ENCODE assay signal across 22 mouse cellular contexts in genomic region chr17:84515901-84516300, GRCm38 (mm10). TPM values are rescaled to one million over a fixed set of nuclear protein-coding genes. Genes with fewer than 3 reads are reported as not detected.
DNase-seq lines count a peak whose midpoint lies in the region; ATAC-seq lines count a peak whose summit lies in the region.
"Had no signal": no experiment of that assay in that cellular context is flagged by ENCODE, and none has a peak within 500 bp of the region (broad histone marks: within the 10 kb centered on the region; RNA-seq: fewer than 3 reads in every experiment).

No protein-coding gene starts in this region.

- no peak overlapping the region for H3K9ac ChIP-seq in midbrain, embryonic 11.5 days (ENCODE audit: low read length)
- H3K9ac ChIP-seq in midbrain, embryonic 13.5 days (replicated peaks), result no peak overlapping the region

- H3K4me2 ChIP-seq in midbrain, embryonic 11.5 days, result no peak overlapping the region
- H3K4me2 ChIP-seq in midbrain, embryonic 13.5 days (replicated peaks), result no peak overlapping the region

- H3K27me3 ChIP-seq in heart, embryonic 10.5 days (ENCODE audit: insufficient read depth, poor library complexity, severe bottlenecking), result 0 out of 2 replicates have a peak, but pooled peaks cover 4% of the 10 kb centered on the region
- no peaks in the 10 kb centered on the region for H3K27me3 ChIP-seq in midbrain, embryonic 11.5 days (ENCODE audit: control insufficient read depth, insufficient read depth, low read length)
- peaks cover 11% of the 10 kb centered on the region for H3K27me3 ChIP-seq in midbrain, embryonic 13.5 days
- H3K27me3 ChIP-seq in embryonic facial prominence, embryonic 10.5 days (replicated peaks; ENCODE audit: low read depth, poor library complexity, severe bottlenecking), result peaks cover 11% of the 10 kb centered on the region
- H3K27me3 ChIP-seq: CH12.LX, Patski had no signal

- H3K27ac ChIP-seq in heart, embryonic 10.5 days, result no peak overlapping the region
- H3K27ac ChIP-seq in midbrain, embryonic 11.5 days (ENCODE audit: low read depth, low read length), result no peak overlapping the region
- H3K27ac ChIP-seq in midbrain, embryonic 13.5 days, result no peak overlapping the region
- no peak overlapping the region for H3K27ac ChIP-seq in embryonic facial prominence, embryonic 10.5 days (replicated peaks)

- intact Hi-C loops in heart, postnatal 36 days (cut with DNase I), result no loop called here
- intact Hi-C loops in heart, postnatal 10 days (cut with DNase I), result loop anchor here (5.0 kb wide), 1 partner anchor 61 kb away; no protein-coding TSS in a partner anchor

- DNase-seq in heart, adult 11 months, result peak; percentile 83
- DNase-seq in heart, postnatal 36 days, result no peak
- DNase-seq in heart, embryonic 10.5 days (ENCODE audit: low spot score), result peak; percentile 59
- no peak for DNase-seq in heart, postnatal 10 days
- peak; percentile 80 for DNase-seq in midbrain, embryonic 11.5 days (ENCODE audit: low spot score, missing footprints)
- peak; percentile 30 for DNase-seq in embryonic facial prominence, embryonic 10.5 days (ENCODE audit: low spot score)
- DNase-seq: adrenal gland, adult 2 months; adrenal gland, adult 8-10 months; adrenal gland, postnatal 10 days; adrenal gland, postnatal 14 days; adrenal gland, postnatal 25 days; adrenal gland, postnatal 36 days; B cell, adult 2 months; cerebellum, adult 11 months; cerebellum, adult 11-12 months; cerebellum, adult 18-20 months had no signal

- no peak for ATAC-seq in midbrain, embryonic 11.5 days (ENCODE audit: low FRiP score)
- ATAC-seq in midbrain, embryonic 13.5 days, result no peak
- ATAC-seq in CD4-positive, CD25-positive, alpha-beta regulatory T cell, adult 4 months, result no peak
- ATAC-seq: activated CD4-positive, CD25-positive, alpha-beta regulatory T cell, adult 4 months; Patski had no signal

- H3K36me3 ChIP-seq in heart, embryonic 10.5 days, result no peaks in the 10 kb centered on the region
- H3K36me3 ChIP-seq in midbrain, embryonic 11.5 days (ENCODE audit: control insufficient read depth, insufficient read depth, low read length), result no peaks in the 10 kb centered on the region
- H3K36me3 ChIP-seq in midbrain, embryonic 13.5 days, result no peaks in the 10 kb centered on the region
- no peaks in the 10 kb centered on the region for H3K36me3 ChIP-seq in embryonic facial prominence, embryonic 10.5 days (replicated peaks)
- H3K36me3 ChIP-seq: G1E had no signal

- 64% methylated on average over 5 of the region's 5 CpGs for WGBS in heart, embryonic 10.5 days
- 72% methylated on average over 5 of the region's 5 CpGs for WGBS in midbrain, embryonic 11.5 days
- 79% methylated on average over 5 of the region's 5 CpGs for WGBS in midbrain, embryonic 13.5 days
- 70% methylated on average over 5 of the region's 5 CpGs for WGBS in embryonic facial prominence, embryonic 10.5 days

- H3K9me3 ChIP-seq in heart, embryonic 10.5 days, result no peaks in the 10 kb centered on the region
- H3K9me3 ChIP-seq in midbrain, embryonic 11.5 days (ENCODE audit: control insufficient read depth, low read length), result no peaks in the 10 kb centered on the region
- no peaks in the 10 kb centered on the region for H3K9me3 ChIP-seq in midbrain, embryonic 13.5 days
- no peaks in the 10 kb centered on the region for H3K9me3 ChIP-seq in embryonic facial prominence, embryonic 10.5 days
- H3K9me3 ChIP-seq: G1E had no signal

- peaks cover 21% of the 10 kb centered on the region; the same call in 1 of the 2 replicates for H3K4me1 ChIP-seq in heart, embryonic 10.5 days
- H3K4me1 ChIP-seq in midbrain, embryonic 11.5 days (ENCODE audit: control insufficient read depth, insufficient read depth, low read length), result peaks cover 4% of the 10 kb centered on the region; the same call in 1 of the 2 replicates
- H3K4me1 ChIP-seq in midbrain, embryonic 13.5 days (replicated peaks), result peaks cover 13% of the 10 kb centered on the region
- peaks cover 20% of the 10 kb centered on the region for H3K4me1 ChIP-seq in embryonic facial prominence, embryonic 10.5 days

- H3K4me3 ChIP-seq in heart, embryonic 10.5 days, result no peak overlapping the region
- H3K4me3 ChIP-seq in midbrain, embryonic 11.5 days (ENCODE audit: low read depth, low read length), result no peak overlapping the region
- H3K4me3 ChIP-seq in midbrain, embryonic 13.5 days (replicated peaks), result no peak overlapping the region
- H3K4me3 ChIP-seq in embryonic facial prominence, embryonic 10.5 days, result no peak overlapping the region

RNA-seq across cellular contexts. Expression of gene Plekhh2, which starts 4.2 kb away (rescaled TPM):
- total RNA-seq in heart, postnatal 36 days (2021), result 1 to 10 TPM; 2.9 TPM
- polyA plus RNA-seq in heart, embryonic 10.5 days (2016; fragmentation: Nextera tagmentation; extraction: Ambion mirVana), result 3.6 and 3.9 TPM in 2 replicates
- total RNA-seq in heart, postnatal 10 days (2021), result 1 to 10 TPM; 6.3 to 7.0 TPM
- polyA plus RNA-seq in midbrain, embryonic 11.5 days (2014; fragmentation: Nextera tagmentation; extraction: Ambion mirVana), result 2.8 and 3.1 TPM in 2 replicates
- 1.6 and 1.7 TPM in 2 replicates for polyA plus RNA-seq in midbrain, embryonic 13.5 days (2015; fragmentation: Nextera tagmentation; extraction: Ambion mirVana)
- 6.1 TPM in 2 replicates for polyA plus RNA-seq in embryonic facial prominence, embryonic 10.5 days (2016; fragmentation: Nextera tagmentation; extraction: Ambion mirVana)
- not detected for polyA plus RNA-seq in CD4-positive, CD25-positive, alpha-beta regulatory T cell, adult 4 months (2017; shearing (Covaris generic))

RNA-seq across cellular contexts. Expression of gene Thada, which starts 49.9 kb away (rescaled TPM):
- total RNA-seq in heart, postnatal 36 days (2021), result 1 to 10 TPM; 7.3 to 9.1 TPM
- 8.2 and 9.2 TPM in 2 replicates for polyA plus RNA-seq in heart, embryonic 10.5 days (2016; fragmentation: Nextera tagmentation; extraction: Ambion mirVana)
- total RNA-seq in heart, postnatal 10 days (2021), result 10 to 100 TPM in 1 of 2 experiments, 1 to 10 TPM in 1; 8.8 to 11.7 TPM
- 7.6 and 8.7 TPM in 2 replicates for polyA plus RNA-seq in midbrain, embryonic 11.5 days (2014; fragmentation: Nextera tagmentation; extraction: Ambion mirVana)
- polyA plus RNA-seq in midbrain, embryonic 13.5 days (2015; fragmentation: Nextera tagmentation; extraction: Ambion mirVana), result 6.8 and 7.6 TPM in 2 replicates
- polyA plus RNA-seq in embryonic facial prominence, embryonic 10.5 days (2016; fragmentation: Nextera tagmentation; extraction: Ambion mirVana), result 13.0 and 13.3 TPM in 2 replicates
- 100 to 1,000 TPM in 1 of 2 experiments, 10 to 100 TPM in 1; 83.1 to 129 TPM for polyA plus RNA-seq in CD4-positive, CD25-positive, alpha-beta regulatory T cell, adult 4 months (2017; shearing (Covaris generic))

Comparison
In these comparisons a context has a peak if more than half of its experiments do, and no peak if none do; other contexts are left out.
1. DNase-seq: peak in heart, adult 11 months (single experiment), heart, embryonic 10.5 days (single experiment), midbrain, embryonic 11.5 days (single experiment) and embryonic facial prominence, embryonic 10.5 days (single experiment); none in heart, postnatal 36 days (0 of 2) and heart, postnatal 10 days (0 of 2).